Mouse (Mus musculus) stomach, postnatal 0 days (tissue): ENCODE results near the gene Tmbim6. TPM values are rescaled to one million over a fixed set of nuclear protein-coding genes. Genes with fewer than 3 reads are reported as not detected.
A peak's percentile ranks its signal among the peaks of the same experiment; 100 is the strongest.
"Not testable (repeated sequence)": the region's sequence is repeated elsewhere in the genome, so short reads cannot be mapped to it uniquely, and the experiment has no call there.

Source experiments
- ATAC-seq: fragments of 200-750 bp; cut with Nextera tagmentation; 2 replicates; pipeline ENCODE4 v1.8.0; 2017; ENCODE audit not compliant: low FRiP score, low TSS enrichment
- DNase-seq: peaks from one replicate; pipeline ENCODE4 v3.0.0-alpha.2; 2016; ENCODE audit warnings: low spot score
- H3K27ac ChIP-seq: fragments of 300-500 bp; sonication (generic); replicated peaks from 2 replicates; pipeline ENCODE4 v1.5.1; 2014; ENCODE audit warnings: mild to moderate bottlenecking, control low read depth
- H3K27me3 ChIP-seq: fragments of 300-500 bp; sonication (generic); 2 replicates; pipeline ENCODE4 v1.6.1; 2014; ENCODE audit warnings: low read length; ENCODE audit not compliant: control insufficient read depth, insufficient read depth
- H3K36me3 ChIP-seq: fragments of 300-500 bp; sonication (generic); 2 replicates; pipeline ENCODE4 v1.6.1; 2014; ENCODE audit warnings: low read length, mixed read lengths; ENCODE audit not compliant: control insufficient read depth, insufficient read depth
- H3K4me1 ChIP-seq: fragments of 300-500 bp; sonication (generic); replicated peaks from 2 replicates; pipeline ENCODE4 v1.6.1; 2014; ENCODE audit warnings: antibody characterized with exemption; ENCODE audit not compliant: control insufficient read depth, insufficient read depth
- H3K4me2 ChIP-seq: fragments of 300-500 bp; sonication (generic); replicated peaks from 2 replicates; pipeline ENCODE4 v1.6.1; 2014; ENCODE audit warnings: low read depth, mild to moderate bottlenecking, control low read depth, moderate library complexity
- H3K4me3 ChIP-seq: fragments of 300-500 bp; sonication (generic); 2 replicates; pipeline ENCODE4 v1.5.1; 2014; ENCODE audit warnings: low read depth, low read length, control low read depth
- H3K9ac ChIP-seq: fragments of 300-500 bp; sonication (generic); 2 replicates; pipeline ENCODE4 v1.6.1; 2014; ENCODE audit warnings: mild to moderate bottlenecking, low read length, control low read depth, mixed read lengths
- H3K9me3 ChIP-seq: fragments of 300-500 bp; sonication (generic); 2 replicates; pipeline ENCODE4 v1.6.1; 2016; ENCODE audit warnings: low read length; ENCODE audit not compliant: control insufficient read depth
- CTCF ChIP-seq: IDR thresholded peaks from 2 replicates; pipeline ENCODE4 v1.5.1; 2016; ENCODE audit warnings: antibody characterized with exemption, low read depth, mild to moderate bottlenecking, moderate library complexity
- EP300 ChIP-seq: optimal IDR thresholded peaks from 2 replicates; pipeline ENCODE3; 2016; ENCODE audit warnings: antibody characterized with exemption
- WGBS: fragments of 180-500 bp; shearing (Covaris S2); extraction: QIAGEN DNeasy Blood & Tissue Kit; methylation state at CpG from one replicate; pipeline ENCODE4 v1.1.7; 2014; 5-methylcytosine and 5-hydroxymethylcytosine counted together
- polyA plus RNA-seq: library from polyadenylated mRNA; unstranded; fragments of >200 nt; fragmentation: Nextera tagmentation; extraction: Ambion mirVana; gene quantifications from 2 replicates; pipeline ENCODE4 v1.2.1, GENCODE M21; 2015

The Tmbim6 gene
- polyA plus RNA-seq, 1 experiment from 2014 or later = 469 TPM

- ATAC-seq = no peak
- Histone ChIP-seq H3K9ac (no peak overlapping the region), H3K4me2 (no peak overlapping the region), H3K4me3 (no peak overlapping the region), H3K36me3 (no peaks in the 10 kb centered on the region), H3K4me1 (no peaks in the 10 kb centered on the region), H3K27me3 (no peaks in the 10 kb centered on the region; the same call in 1 of the 2 replicates), H3K9me3 (no peaks in the 10 kb centered on the region), H3K27ac (no peak overlapping the region)
- TF ChIP-seq CTCF = no peak
- TF ChIP-seq EP300 = no peak
- DNase-seq = no peak
- 90% methylated on average over 5 of the region's 5 CpGs for WGBS
Observed at GRCm38 (mm10) chr15:99375036-99375435, 17.6 kb upstream of the Tmbim6 start.

GRCm38 (mm10) chr15:99375581-99375980 lies 17.1 kb upstream of the Tmbim6 start:
- H3K9me3 ChIP-seq = no peaks in the 10 kb centered on the region
- WGBS = 84% methylated on average over 3 of the region's 3 CpGs
- no peak overlapping the region for H3K4me3 ChIP-seq
- no peak overlapping the region for H3K9ac ChIP-seq
- no peaks in the 10 kb centered on the region for H3K36me3 ChIP-seq
- TF ChIP-seq CTCF (no peak), EP300 (no peak)
- DNase-seq (no peak), ATAC-seq (no peak)
- no peaks in the 10 kb centered on the region for H3K4me1 ChIP-seq
- H3K27me3 ChIP-seq = no peaks in the 10 kb centered on the region; the same call in 1 of the 2 replicates
- H3K27ac ChIP-seq = no peak overlapping the region
- H3K4me2 ChIP-seq = no peak overlapping the region

- WGBS = 88% methylated on average over 5 of the region's 5 CpGs
- Histone ChIP-seq H3K4me3 (no peak overlapping the region), H3K36me3 (no peaks in the 10 kb centered on the region), H3K9ac (no peak overlapping the region), H3K27ac (no peak overlapping the region), H3K27me3 (no peaks in the 10 kb centered on the region; the same call in 1 of the 2 replicates), H3K9me3 (no peaks in the 10 kb centered on the region), H3K4me1 (no peaks in the 10 kb centered on the region), H3K4me2 (no peak overlapping the region)
- DNase-seq (no peak), ATAC-seq (no peak)
- TF ChIP-seq CTCF (no peak), EP300 (no peak)
Observed at GRCm38 (mm10) chr15:99376240-99376639, 16.4 kb upstream of the Tmbim6 start.

GRCm38 (mm10) chr15:99382893-99383292 lies 9.8 kb upstream of the Tmbim6 start:
- Histone ChIP-seq H3K4me1 (no peaks in the 10 kb centered on the region), H3K4me3 (no peak overlapping the region), H3K27ac (no peak overlapping the region), H3K36me3 (no peaks in the 10 kb centered on the region), H3K9me3 (no peaks in the 10 kb centered on the region), H3K9ac (no peak overlapping the region), H3K4me2 (no peak overlapping the region), H3K27me3 (no peaks in the 10 kb centered on the region)
- peak; percentile 34 for DNase-seq
- ATAC-seq = peak; percentile 91
- TF ChIP-seq EP300 (no peak), CTCF (no peak)

- H3K36me3 ChIP-seq = no peaks in the 10 kb centered on the region
- no peak for ATAC-seq
- 37% methylated on average over 6 of the region's 6 CpGs for WGBS
- no peak overlapping the region for H3K27ac ChIP-seq
- TF ChIP-seq CTCF = no peak
- no peak for TF ChIP-seq EP300
- H3K27me3 ChIP-seq = no peaks in the 10 kb centered on the region
- H3K4me2 ChIP-seq = no peak overlapping the region
- no peak for DNase-seq
- no peak overlapping the region for H3K4me3 ChIP-seq
- no peaks in the 10 kb centered on the region for H3K9me3 ChIP-seq
- H3K4me1 ChIP-seq = no peaks in the 10 kb centered on the region
- H3K9ac ChIP-seq = no peak overlapping the region
Observed at GRCm38 (mm10) chr15:99384071-99384470, 8.6 kb upstream of the Tmbim6 start.

GRCm38 (mm10) chr15:99386110-99386509 lies 6.6 kb upstream of the Tmbim6 start:
- not testable (repeated sequence) for H3K27ac ChIP-seq, H3K27me3 ChIP-seq, ATAC-seq, H3K9me3 ChIP-seq, H3K4me1 ChIP-seq, H3K4me3 ChIP-seq, H3K36me3 ChIP-seq, H3K4me2 ChIP-seq, H3K9ac ChIP-seq, DNase-seq
- 69% methylated on average over 3 of the region's 3 CpGs for WGBS
- peak; percentile 56 for TF ChIP-seq CTCF
